Mouse (Mus musculus) embryonic facial prominence, embryonic 11.5 days (tissue): ENCODE measurements around the gene Cdkn1b. TPM values are rescaled to one million over a fixed set of nuclear protein-coding genes. Genes with fewer than 3 reads are reported as not detected.

ENCODE experiments used
- ATAC-seq: fragments of 200-750 bp; cut with Nextera tagmentation; replicated peaks from 2 replicates; pipeline ENCODE4 v1.8.0; 2017; ENCODE audit warnings: low read depth; ENCODE audit not compliant: insufficient number of reproducible peaks, low FRiP score, low TSS enrichment
- DNase-seq: peaks from one replicate; pipeline ENCODE4 v3.0.0-alpha.2; 2015; ENCODE audit warnings: low spot score
- H3K27ac ChIP-seq: fragments of 300-500 bp; sonication (generic); replicated peaks from 2 replicates; pipeline ENCODE4 v1.5.1; 2014; ENCODE audit warnings: mild to moderate bottlenecking, low read depth, low read length, control low read depth
- H3K27me3 ChIP-seq: fragments of 300-500 bp; sonication (generic); 2 replicates; pipeline ENCODE4 v1.6.1; 2014; ENCODE audit warnings: mild to moderate bottlenecking, low read length, moderate library complexity, mixed read lengths; ENCODE audit not compliant: control insufficient read depth, insufficient read depth
- H3K36me3 ChIP-seq: fragments of 300-500 bp; sonication (generic); replicated peaks from 2 replicates; pipeline ENCODE4 v1.6.1; 2014; ENCODE audit warnings: low read depth, mild to moderate bottlenecking, low read length, moderate library complexity, mixed read lengths; ENCODE audit not compliant: control insufficient read depth, insufficient read depth
- H3K4me1 ChIP-seq: fragments of 300-500 bp; sonication (generic); 2 replicates; pipeline ENCODE4 v1.6.1; 2014; ENCODE audit warnings: low read length, mixed read lengths; ENCODE audit not compliant: control insufficient read depth, insufficient read depth
- H3K4me2 ChIP-seq: fragments of 300-500 bp; sonication (generic); 2 replicates; pipeline ENCODE4 v1.6.1; 2014; ENCODE audit warnings: low read depth, mild to moderate bottlenecking, control low read depth, low read length, moderate library complexity
- H3K4me3 ChIP-seq: fragments of 300-500 bp; sonication (generic); 2 replicates; pipeline ENCODE4 v1.5.1; 2014; ENCODE audit warnings: low read depth, low read length, control low read depth
- H3K9ac ChIP-seq: fragments of 300-500 bp; sonication (generic); replicated peaks from 2 replicates; pipeline ENCODE4 v1.6.1; 2014; ENCODE audit warnings: mild to moderate bottlenecking, control low read depth, low read length
- H3K9me3 ChIP-seq: fragments of 300-500 bp; sonication (generic); replicated peaks from 2 replicates; pipeline ENCODE4 v1.6.1; 2016; ENCODE audit warnings: mild to moderate bottlenecking, low read length, inconsistent platforms, mixed read lengths; ENCODE audit not compliant: control insufficient read depth
- WGBS: fragments of 180-500 bp; shearing (Covaris S2); extraction: QIAGEN DNeasy Blood & Tissue Kit; methylation state at CpG from one replicate; pipeline ENCODE4 v1.1.7; 2014; 5-methylcytosine and 5-hydroxymethylcytosine counted together
- polyA plus RNA-seq: library from polyadenylated mRNA; unstranded; fragments of >200 nt; fragmentation: Nextera tagmentation; extraction: Ambion mirVana; gene quantifications from 2 replicates; pipeline ENCODE4 v1.2.1, GENCODE M21; 2014

The Cdkn1b gene
- polyA plus RNA-seq, 1 experiment from 2014 or later, result 21.2 TPM

DNA sequence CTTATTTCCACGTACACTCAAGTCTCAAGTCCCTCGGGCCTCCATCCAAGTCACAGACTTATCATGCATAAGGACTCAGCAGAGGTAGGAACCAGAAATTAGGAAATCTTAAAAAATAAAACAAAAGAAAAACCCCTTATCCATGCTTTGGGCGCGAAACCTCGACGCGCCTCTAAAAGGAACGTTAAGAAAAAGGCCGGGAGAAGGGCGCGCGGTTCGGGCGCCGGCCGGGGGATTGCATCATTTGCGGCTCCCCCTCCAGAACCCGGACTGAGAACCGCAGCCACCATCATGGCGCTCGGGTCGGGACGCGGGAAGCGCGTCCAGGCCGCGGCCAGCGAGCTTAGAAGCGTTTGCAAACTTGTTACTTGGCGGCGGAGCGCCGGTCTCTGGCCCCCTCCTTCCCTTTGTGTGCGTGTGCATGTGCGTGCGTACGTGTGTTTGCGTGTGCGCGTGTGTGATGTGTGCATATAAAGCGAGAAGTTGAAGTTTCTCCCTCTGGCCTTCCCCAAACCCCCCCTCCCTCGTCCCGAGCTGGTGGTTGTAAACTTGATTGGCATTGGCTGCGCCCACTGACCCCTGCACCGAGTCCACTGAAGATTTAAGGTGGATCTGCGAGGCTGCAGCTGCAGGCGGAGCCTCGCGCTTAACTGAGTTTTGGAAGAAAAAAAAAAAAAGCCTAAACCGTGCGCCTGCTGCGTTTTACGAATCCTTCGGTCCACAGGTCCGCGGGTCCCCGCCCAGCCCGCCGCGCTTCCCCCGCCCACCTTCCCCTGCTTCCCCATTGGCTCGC is 8.1 kb downstream of the Cdkn1b start:
- Histone ChIP-seq H3K4me3 (peak overlapping the region; percentile 45), H3K36me3 (no peaks in the 10 kb centered on the region), H3K27me3 (no peaks in the 10 kb centered on the region), H3K4me2 (peak overlapping the region; percentile 93), H3K27ac (peak overlapping the region; percentile 98), H3K4me1 (no peaks in the 10 kb centered on the region), H3K9ac (peak overlapping the region; percentile 90), H3K9me3 (no peaks in the 10 kb centered on the region)
- ATAC-seq (peak; percentile 90), DNase-seq (peak; percentile 94)
- under 1% methylated on average over 63 of the region's 63 CpGs for WGBS

DNA sequence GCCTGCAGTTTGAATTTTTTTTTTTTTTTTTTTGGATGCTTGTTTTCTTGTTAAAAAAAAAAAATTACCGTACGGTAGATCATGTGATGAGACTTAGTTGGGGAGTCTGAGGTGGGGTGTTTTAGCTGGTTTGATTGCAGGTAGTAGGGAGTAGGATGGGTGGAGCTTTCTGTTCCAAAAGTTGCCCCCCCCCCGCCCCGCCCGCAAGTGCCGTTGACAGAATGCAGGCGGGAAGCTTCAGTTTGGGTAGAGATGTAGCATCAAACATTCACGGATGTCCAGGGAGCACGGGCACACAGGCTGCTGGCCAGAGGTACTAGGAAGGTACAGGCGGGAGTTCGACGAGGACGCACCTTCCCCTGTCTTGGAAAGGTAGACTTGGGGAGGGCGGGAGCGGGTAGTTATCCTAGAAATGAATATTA is 8.7 kb downstream of the Cdkn1b start:
- DNase-seq (no peak), ATAC-seq (peak; percentile 16; the same call in 1 of the 2 replicates)
- under 1% methylated on average over 15 of the region's 15 CpGs for WGBS
- peak overlapping the region; percentile 55 for H3K9ac ChIP-seq
- peak overlapping the region; percentile 45 for H3K4me3 ChIP-seq
- peak overlapping the region; percentile 35 for H3K4me2 ChIP-seq
- H3K9me3 ChIP-seq, result no peaks in the 10 kb centered on the region
- H3K27me3 ChIP-seq, result no peaks in the 10 kb centered on the region
- no peaks in the 10 kb centered on the region for H3K4me1 ChIP-seq
- peak overlapping the region; percentile 98 for H3K27ac ChIP-seq
- no peaks in the 10 kb centered on the region for H3K36me3 ChIP-seq

DNA sequence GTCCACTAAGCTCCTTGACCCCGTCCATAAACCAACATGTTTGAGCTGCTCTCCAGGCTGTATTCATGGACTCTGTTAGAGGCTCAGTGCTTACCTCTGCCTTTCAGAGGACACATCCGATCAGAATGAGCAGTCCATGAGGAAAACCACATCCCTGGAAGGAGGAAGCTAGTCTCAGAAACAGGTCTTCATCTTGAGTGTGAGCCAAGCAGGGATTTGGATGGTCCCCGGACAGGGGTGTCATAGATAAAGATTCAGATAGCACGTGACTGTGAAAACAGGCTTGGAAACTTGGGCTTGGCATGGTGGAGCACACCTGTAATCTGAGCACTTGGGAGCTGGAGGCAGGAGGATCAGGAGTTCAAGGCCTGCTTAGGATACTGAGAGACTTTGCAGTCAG is 9.7 kb downstream of the Cdkn1b start:
- H3K4me1 ChIP-seq, result no peaks in the 10 kb centered on the region
- peak overlapping the region; percentile 27 for H3K4me3 ChIP-seq
- H3K4me2 ChIP-seq, result peak overlapping the region; percentile 35
- ATAC-seq (no peak), DNase-seq (no peak)
- no peaks in the 10 kb centered on the region for H3K27me3 ChIP-seq
- no peaks in the 10 kb centered on the region for H3K36me3 ChIP-seq
- peak overlapping the region; percentile 18 for H3K9ac ChIP-seq
- H3K27ac ChIP-seq, result no peak overlapping the region
- no peaks in the 10 kb centered on the region for H3K9me3 ChIP-seq
- 56% methylated on average over 4 of the region's 4 CpGs for WGBS

DNA sequence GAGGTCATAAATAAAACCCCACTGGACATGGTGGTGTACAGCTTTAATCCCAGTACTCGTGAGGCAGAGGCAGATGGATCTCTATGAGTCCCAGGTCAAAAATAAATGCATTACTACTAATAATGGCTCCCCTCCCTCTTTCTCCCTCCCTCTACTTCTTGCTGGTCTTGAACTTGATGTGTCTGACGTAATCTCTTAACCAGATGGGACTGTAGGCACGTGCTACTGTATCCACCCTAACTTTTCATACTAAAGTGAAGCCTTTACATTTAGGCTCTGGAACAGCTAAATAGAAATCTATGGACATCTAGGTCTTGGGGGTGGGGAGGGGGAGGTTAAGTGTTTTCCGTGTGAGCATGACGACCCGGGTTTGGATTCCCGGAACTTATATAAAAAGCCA is 10.2 kb downstream of the Cdkn1b start:
- Histone ChIP-seq H3K4me3 (peak overlapping the region; percentile 27), H3K27ac (no peak overlapping the region), H3K9ac (no peak overlapping the region), H3K4me2 (peak overlapping the region; percentile 35), H3K36me3 (no peaks in the 10 kb centered on the region), H3K9me3 (no peaks in the 10 kb centered on the region), H3K27me3 (no peaks in the 10 kb centered on the region), H3K4me1 (no peaks in the 10 kb centered on the region)
- no peak for ATAC-seq
- WGBS, result 88% methylated on average over 7 of the region's 7 CpGs
- DNase-seq, result no peak

DNA sequence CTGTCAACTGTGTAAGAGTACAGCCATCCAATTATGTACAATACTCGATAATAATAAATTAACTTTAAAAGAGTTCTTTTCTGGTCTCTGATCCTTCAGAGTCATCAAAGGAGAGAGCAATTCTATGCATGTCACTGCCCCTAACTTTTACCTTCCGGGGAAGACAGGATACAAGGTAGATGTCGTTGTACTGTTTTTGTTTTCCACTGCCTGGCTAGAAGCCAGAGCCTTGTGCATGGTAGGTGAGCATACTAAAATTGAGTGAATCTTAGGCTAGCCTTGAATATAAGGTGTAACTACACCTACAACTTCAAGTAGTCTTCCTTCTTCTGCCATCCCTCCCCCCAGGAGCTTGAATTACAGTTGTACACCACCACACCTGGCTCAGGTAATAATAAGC is 10.9 kb downstream of the Cdkn1b start:
- ATAC-seq, result no peak
- H3K27me3 ChIP-seq, result no peaks in the 10 kb centered on the region
- H3K4me3 ChIP-seq, result no peak overlapping the region
- H3K4me1 ChIP-seq, result no peaks in the 10 kb centered on the region
- H3K9ac ChIP-seq, result no peak overlapping the region
- H3K36me3 ChIP-seq, result no peaks in the 10 kb centered on the region
- no peak for DNase-seq
- H3K9me3 ChIP-seq, result no peaks in the 10 kb centered on the region
- WGBS, result 88% methylated on average over 3 of the region's 3 CpGs
- H3K4me2 ChIP-seq, result no peak overlapping the region
- no peak overlapping the region for H3K27ac ChIP-seq

DNA sequence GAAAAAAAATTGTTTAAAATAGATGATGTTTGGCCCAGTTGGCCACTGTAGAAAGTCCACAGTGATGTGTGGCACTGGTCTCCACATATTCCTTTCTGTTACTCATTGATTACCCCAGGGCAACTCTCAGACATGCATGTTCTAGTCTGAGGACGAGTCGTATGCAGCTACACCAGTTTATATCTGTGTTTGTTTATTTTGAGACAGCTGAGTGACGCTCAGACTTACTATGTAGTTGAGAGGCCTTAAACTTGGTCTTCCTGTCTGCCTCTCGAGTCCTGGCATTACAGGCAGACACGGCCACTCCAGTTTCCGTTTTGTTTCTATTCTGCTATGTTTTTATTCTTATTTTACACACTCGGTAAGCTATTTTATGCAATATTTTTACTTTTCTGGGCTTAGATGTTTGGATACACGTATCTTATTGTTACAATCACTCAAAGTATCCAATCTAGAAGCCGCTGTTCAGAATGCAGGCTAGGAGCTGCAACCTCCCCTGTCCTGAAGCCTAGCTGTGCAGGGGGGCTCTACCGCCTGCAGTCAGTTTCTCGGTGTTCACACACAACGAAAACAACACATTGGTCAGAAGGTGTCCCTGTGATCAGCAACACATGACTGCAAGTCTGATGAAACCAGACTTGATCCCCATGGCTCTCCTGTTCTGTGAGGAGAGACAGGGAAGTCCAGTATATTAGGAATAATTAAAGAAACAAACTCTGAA is 12.4 kb downstream of the Cdkn1b start:
- no peak overlapping the region for H3K9ac ChIP-seq
- H3K27me3 ChIP-seq, result no peaks in the 10 kb centered on the region
- no peaks in the 10 kb centered on the region for H3K36me3 ChIP-seq
- no peaks in the 10 kb centered on the region for H3K4me1 ChIP-seq
- ATAC-seq (no peak), DNase-seq (no peak)
- WGBS, result 70% methylated on average over 12 of the region's 12 CpGs
- no peak overlapping the region for H3K4me3 ChIP-seq
- H3K4me2 ChIP-seq, result no peak overlapping the region
- no peak overlapping the region for H3K27ac ChIP-seq
- no peaks in the 10 kb centered on the region for H3K9me3 ChIP-seq

DNA sequence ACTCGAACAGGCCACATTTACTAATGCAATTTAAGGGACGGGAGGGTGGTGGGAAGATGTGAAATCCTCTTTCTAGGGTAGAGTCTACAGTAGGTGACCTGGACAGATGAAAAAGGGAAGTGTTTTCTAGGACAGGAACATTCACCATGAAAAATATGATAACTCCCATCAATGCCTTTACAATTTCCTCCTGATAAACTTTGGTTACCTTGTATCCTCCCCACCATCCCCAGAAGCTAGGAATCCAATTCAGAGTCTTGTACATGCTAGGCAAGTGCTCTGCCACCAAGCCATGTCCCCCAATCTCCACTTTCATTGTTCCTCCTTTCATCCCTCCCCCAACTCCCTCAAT is 13.0 kb downstream of the Cdkn1b start:
- no peak overlapping the region for H3K4me3 ChIP-seq
- 64% methylated on average over 2 of the region's 2 CpGs for WGBS
- H3K27ac ChIP-seq, result no peak overlapping the region
- no peak overlapping the region for H3K4me2 ChIP-seq
- no peaks in the 10 kb centered on the region for H3K27me3 ChIP-seq
- no peak overlapping the region for H3K9ac ChIP-seq
- DNase-seq (no peak), ATAC-seq (no peak)
- no peaks in the 10 kb centered on the region for H3K36me3 ChIP-seq
- no peaks in the 10 kb centered on the region for H3K9me3 ChIP-seq
- no peaks in the 10 kb centered on the region for H3K4me1 ChIP-seq

DNA sequence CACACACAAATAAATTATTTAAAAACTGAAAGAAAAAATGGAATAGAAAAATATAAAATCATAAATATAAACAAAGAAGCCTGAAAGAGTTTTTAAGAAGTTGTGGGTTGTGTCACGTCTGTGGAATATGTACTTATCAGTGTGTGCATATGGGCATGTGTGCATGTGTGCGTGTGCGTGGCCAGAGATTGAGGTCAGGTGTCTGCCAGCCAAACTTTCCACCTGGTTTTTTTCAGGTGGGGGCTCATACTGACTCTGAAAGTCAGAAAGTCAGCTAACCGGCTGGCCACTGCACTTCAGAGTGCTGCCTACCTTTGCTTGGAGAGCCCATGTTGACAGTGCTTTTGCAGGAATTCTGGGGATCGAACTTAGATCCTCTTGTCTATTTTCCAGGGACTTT is 14.1 kb downstream of the Cdkn1b start:
- no peak overlapping the region for H3K27ac ChIP-seq
- no peaks in the 10 kb centered on the region for H3K9me3 ChIP-seq
- 93% methylated on average over 5 of the region's 5 CpGs for WGBS
- no peaks in the 10 kb centered on the region for H3K4me1 ChIP-seq
- H3K4me2 ChIP-seq, result no peak overlapping the region
- H3K36me3 ChIP-seq, result no peaks in the 10 kb centered on the region
- DNase-seq (no peak), ATAC-seq (no peak)
- H3K27me3 ChIP-seq, result no peaks in the 10 kb centered on the region
- H3K9ac ChIP-seq, result no peak overlapping the region
- H3K4me3 ChIP-seq, result no peak overlapping the region
